Mouse (Mus musculus) spleen, adult 2 months (tissue): ENCODE measurements around the gene Txnrd1.
A peak's percentile ranks its signal among the peaks of the same experiment; 100 is the strongest.

ENCODE experiments used
- CTCF ChIP-seq: fragments of 200-500 bp; IDR thresholded peaks from 2 replicates; pipeline ENCODE4 v1.5.1; 2011; ENCODE audit warnings: mild to moderate bottlenecking, inconsistent platforms; ENCODE audit not compliant: insufficient read depth, insufficient read length, insufficient replicate concordance; ENCODE audit errors: extremely low read depth
- POLR2A ChIP-seq: fragments of 200-500 bp; IDR thresholded peaks from 2 replicates; pipeline ENCODE4 v1.6.1; 2011; ENCODE audit warnings: low read depth, low read length, inconsistent platforms

DNA sequence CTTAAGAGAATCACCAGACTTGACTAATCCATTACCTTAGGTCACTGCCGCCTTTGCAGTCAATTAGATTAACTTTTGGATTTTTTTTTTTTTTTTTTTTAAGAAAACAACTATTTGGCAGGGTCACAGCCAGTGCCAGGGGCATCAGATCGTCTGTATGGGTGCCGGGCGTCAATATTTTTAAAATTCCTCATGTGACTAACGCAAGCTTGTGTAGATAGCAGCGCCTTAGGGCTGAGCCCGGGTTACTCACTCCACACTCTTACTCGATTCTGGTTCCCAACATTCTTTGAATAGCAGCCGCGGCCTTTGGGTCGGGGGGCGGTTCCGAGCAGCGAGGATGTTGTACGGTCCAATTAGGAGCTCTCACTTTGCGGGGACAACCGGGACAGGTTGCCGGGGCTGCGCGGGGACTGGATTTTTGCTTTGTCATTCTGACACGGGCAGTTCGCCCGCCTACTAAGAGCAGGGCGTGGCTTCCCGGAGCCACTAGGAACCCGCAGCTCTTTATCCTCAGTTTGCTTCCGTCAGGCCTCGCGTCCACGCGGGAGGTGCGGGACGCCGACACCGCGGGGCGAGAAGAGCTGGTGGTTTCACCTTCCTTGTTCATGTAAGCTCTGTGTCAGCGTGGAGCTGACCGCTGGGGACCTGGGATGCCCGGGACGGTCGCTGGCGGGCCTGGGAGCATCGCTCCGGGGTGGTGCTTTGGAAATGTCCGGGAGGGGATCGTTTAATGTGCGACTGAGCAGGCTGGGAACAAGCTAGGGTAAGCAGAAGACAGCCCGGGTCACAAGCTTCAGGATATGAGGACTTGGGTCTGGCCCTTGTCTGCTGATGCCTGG lies 25.2 kb downstream of the Txnrd1 start:
- TF ChIP-seq CTCF (no peak), POLR2A (peak; percentile 17; the same call in 1 of the 2 replicates)
